Mouse (Mus musculus) granulocyte monocyte progenitor cell, adult 5-6 weeks (primary cell): ENCODE results near the gene Gm9573. TPM values are rescaled to one million over a fixed set of nuclear protein-coding genes. Genes with fewer than 3 reads are reported as not detected.

Experiments
- ATAC-seq: replicated peaks from 2 replicates; pipeline ENCODE4 v1.8.0; 2016; ENCODE audit warnings: mild to moderate bottlenecking, moderate TSS enrichment, inconsistent platforms; ENCODE audit not compliant: poor library complexity, severe bottlenecking
- total RNA-seq, 2 experiments: library from RNA; stranded (forward) in 1 of 2; stranded (reverse) in 1 of 2; fragments of 200-712, 200-1000 nt in 1 of 2; fragments of >200 nt in 1 of 2; fragmentation: Nextera tagmentation in 1 of 2; gene quantifications; 2 replicates each; pipeline ENCODE4 v1.2.3; 2014 to 2017

Gm9573 gene
- total RNA-seq, 2 experiments from 2014 or later: not detected

GRCm38 (mm10) chr17:35597399-35597798 is 29.0 kb downstream of the Gm9573 start:
- no peak for ATAC-seq

- no peak for ATAC-seq
Measured at GRCm38 (mm10) chr17:35594456-35594855, 32.0 kb downstream of the Gm9573 start.

DNA sequence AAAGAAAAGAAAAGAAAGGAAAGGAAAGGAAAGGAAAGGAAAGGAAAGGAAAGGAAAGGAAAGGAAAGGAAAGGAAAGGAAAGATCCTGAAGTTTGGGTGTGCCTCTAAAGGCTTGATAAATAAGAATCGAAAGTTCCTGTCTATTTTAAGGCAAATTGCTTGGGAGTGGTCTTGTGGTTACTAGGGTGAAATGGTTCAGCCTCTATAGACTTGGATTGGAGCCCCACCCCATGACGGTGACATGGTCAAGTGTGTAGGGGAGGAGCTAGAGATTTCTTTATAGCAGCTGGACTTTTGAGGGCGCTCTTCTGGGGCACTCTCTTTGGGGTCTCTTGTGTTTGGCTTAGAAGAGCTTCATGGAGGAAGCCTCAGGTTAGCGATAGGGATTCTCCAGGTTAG is 32.7 kb downstream of the Gm9573 start:
- ATAC-seq: no peak

DNA sequence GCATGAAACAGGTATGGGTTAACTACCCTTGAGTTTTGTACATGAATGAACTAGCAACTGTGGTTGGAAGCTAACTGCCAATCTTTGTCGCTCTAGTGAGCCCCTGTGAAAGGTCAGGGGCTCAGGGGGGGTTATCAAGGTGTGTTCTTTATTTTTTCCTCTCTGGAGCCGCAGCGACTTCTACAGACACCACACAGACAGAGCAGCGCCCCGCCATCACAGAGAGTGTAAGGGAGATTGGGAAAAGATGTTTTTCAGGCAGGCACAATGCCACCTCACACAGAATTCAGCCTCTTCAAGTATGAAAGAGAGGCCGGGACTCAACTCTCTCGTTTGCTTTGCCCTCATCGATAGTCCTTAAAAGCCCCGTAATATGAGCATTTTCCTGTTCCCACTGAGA is 34.3 kb downstream of the Gm9573 start:
- ATAC-seq: no peak

DNA sequence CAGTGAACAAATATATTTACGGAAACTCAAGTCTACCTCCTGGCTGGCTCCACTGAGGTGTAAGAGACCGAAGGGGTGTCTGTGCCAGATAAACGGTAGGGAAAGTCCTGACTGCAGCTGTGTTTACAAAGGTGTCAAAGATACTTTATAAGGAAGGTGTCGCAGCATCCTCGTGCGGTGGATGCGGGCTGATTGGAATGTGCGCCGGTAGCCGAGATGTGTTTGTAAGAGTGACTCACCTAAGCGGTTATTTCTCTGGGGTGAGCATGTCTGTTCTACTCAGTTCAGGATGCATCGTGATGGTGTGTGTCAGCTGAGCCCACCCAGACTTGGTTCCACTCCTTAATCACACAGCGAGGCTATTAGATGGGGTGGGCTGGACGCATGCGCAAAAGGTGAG is 34.7 kb downstream of the Gm9573 start:
- no peak for ATAC-seq

GRCm38 (mm10) chr17:35591219-35591578 is 35.2 kb downstream of the Gm9573 start:
- no peak for ATAC-seq

DNA sequence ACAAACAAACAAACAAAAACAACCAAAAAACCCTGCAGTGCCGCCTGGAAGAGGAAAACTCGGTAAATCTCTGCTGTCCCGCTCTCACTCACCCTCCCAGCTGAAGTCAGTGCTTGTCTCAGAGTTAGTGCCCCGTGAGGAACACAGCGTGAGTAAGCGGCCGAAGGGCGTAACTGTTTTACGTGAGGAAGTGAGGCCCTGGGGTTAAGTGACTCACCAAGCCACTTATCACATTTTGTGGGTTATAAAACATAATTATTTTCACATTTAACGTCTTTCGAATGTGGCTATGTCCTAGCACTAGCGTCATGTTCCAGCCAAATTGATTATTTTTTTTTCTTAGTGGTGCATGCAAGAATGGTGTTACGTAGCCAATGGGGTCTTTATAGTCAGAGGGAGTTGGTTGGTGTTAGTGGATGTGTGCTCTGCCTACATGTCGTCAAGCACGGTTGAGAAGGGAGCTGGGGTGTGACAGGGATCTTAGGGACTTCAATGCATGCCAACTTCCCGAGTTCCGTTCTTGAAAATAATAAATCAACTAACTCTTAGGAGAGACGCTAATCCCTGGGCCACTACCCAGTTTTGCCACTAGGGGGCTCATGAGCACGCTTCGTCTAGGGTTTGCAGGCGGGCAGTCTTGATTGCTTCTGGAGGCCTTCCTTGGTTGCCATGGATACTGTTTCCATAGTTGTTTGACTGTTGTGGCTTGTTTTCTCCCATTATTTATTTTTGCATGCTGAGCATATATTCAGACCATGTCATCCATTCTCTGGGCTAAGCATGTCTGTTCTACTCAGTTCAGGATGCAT is 35.8 kb downstream of the Gm9573 start:
- peak; percentile 89 for ATAC-seq

GRCm38 (mm10) chr17:35588387-35588786 is 38.0 kb downstream of the Gm9573 start:
- no peak for ATAC-seq

- no peak for ATAC-seq
Measured at GRCm38 (mm10) chr17:35587291-35587690, 39.1 kb downstream of the Gm9573 start.

- ATAC-seq: peak; percentile 58
Measured at GRCm38 (mm10) chr17:35584330-35584937, 42.0 kb downstream of the Gm9573 start.

- no peak for ATAC-seq
Measured at GRCm38 (mm10) chr17:35582900-35583299, 43.5 kb downstream of the Gm9573 start.

DNA sequence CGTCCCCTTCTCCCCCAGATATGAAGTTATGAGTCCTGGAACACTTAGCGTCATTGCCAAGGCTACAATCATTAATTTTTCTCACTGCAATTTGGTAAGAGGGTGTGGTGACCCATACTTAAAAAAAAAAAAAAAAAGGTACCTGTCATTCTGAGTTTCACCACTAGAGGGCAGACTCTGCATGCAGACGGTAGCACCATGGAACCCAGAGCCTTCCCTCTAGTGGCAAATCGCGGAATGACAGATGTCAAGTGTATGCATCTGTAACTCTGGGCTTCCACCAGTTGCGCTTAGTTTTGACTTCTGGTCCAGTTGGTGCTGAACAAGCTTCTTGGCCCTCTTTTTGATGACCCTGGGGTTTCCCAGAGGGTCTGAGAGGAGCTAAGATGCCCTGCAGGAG is 48.2 kb downstream of the Gm9573 start:
- peak; percentile 79 for ATAC-seq

DNA sequence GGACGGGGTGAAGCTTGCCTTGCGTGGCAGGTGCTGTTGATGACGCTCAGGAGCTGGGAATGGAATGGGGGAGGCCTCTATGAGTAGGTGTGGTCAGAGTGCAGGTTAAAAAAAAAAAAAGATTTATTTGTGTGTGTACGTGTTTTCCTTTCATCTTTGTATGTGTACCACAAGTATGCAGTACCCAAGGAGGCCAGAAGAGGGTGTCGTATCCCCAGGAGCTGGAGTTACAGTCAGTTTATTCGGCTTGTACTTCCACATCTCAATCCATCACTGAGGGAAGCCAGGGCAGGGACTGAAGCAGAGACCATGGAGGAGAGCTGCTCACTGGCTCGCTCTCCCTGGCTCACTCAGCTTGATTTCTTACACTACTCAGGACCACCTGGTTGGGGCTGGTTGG is 55.0 kb downstream of the Gm9573 start:
- no peak for ATAC-seq

GRCm38 (mm10) chr17:35570836-35571235 is 55.6 kb downstream of the Gm9573 start:
- ATAC-seq: no peak

- no peak for ATAC-seq
Measured at GRCm38 (mm10) chr17:35569091-35569944, 57.1 kb downstream of the Gm9573 start.

Other genes with a start within 250 kb of the Gm9573 start
- gene H2-Q4, start 247.0 kb downstream of the Gm9573 start, total RNA-seq (2014; fragmentation: Nextera tagmentation): 8.3 and 15.5 TPM in 2 replicates
- gene H2-Q4, start 247.0 kb downstream of the Gm9573 start, total RNA-seq (2017): 19.5 and 23.4 TPM in 2 replicates
- 23.1 and 29.0 TPM in 2 replicates for gene H2-Q6, start 201.8 kb downstream of the Gm9573 start, total RNA-seq (2014; fragmentation: Nextera tagmentation)
- gene H2-Q6, start 201.8 kb downstream of the Gm9573 start, total RNA-seq (2017): 30.8 and 35.5 TPM in 2 replicates
- gene H2-Q7, start 187.5 kb downstream of the Gm9573 start, total RNA-seq (2014; fragmentation: Nextera tagmentation): 27.4 and 32.8 TPM in 2 replicates
- 21.9 and 31.9 TPM in 2 replicates for gene H2-Q7, start 187.5 kb downstream of the Gm9573 start, total RNA-seq (2017)
- gene H2-Q10, start 156.5 kb downstream of the Gm9573 start, total RNA-seq (2014; fragmentation: Nextera tagmentation): 0.36 and 1.0 TPM in 2 replicates
- 0.22 TPM in 1 of 2 replicates, not detected in the other for gene H2-Q10, start 156.5 kb downstream of the Gm9573 start, total RNA-seq (2017)
- gene Pou5f1, start 120.6 kb downstream of the Gm9573 start, total RNA-seq (2014; fragmentation: Nextera tagmentation): 0.92 TPM in 1 of 2 replicates, not detected in the other
- gene Pou5f1, start 120.6 kb downstream of the Gm9573 start, total RNA-seq (2017): not detected in 2 replicates
- 20.3 and 23.9 TPM in 2 replicates for gene Tcf19, start 109.8 kb downstream of the Gm9573 start, total RNA-seq (2014; fragmentation: Nextera tagmentation)
- gene Tcf19, start 109.8 kb downstream of the Gm9573 start, total RNA-seq (2017): 5.3 and 8.6 TPM in 2 replicates
- gene Cchcr1, start 109.5 kb downstream of the Gm9573 start, total RNA-seq (2014; fragmentation: Nextera tagmentation): 1.0 and 14.4 TPM in 2 replicates
- gene Cchcr1, start 109.5 kb downstream of the Gm9573 start, total RNA-seq (2017): 2.7 and 5.3 TPM in 2 replicates
- gene Psors1c2, start 93.4 kb downstream of the Gm9573 start, total RNA-seq (2014; fragmentation: Nextera tagmentation): not detected in 2 replicates
- not detected in 2 replicates for gene Psors1c2, start 93.4 kb downstream of the Gm9573 start, total RNA-seq (2017)
- not detected in 2 replicates for gene Cdsn, start 74.5 kb downstream of the Gm9573 start, total RNA-seq (2014; fragmentation: Nextera tagmentation)
- gene Cdsn, start 74.5 kb downstream of the Gm9573 start, total RNA-seq (2017): not detected in 2 replicates
- not detected in 2 replicates for gene 2300002M23Rik, start 59.2 kb downstream of the Gm9573 start, total RNA-seq (2014; fragmentation: Nextera tagmentation)
- gene 2300002M23Rik, start 59.2 kb downstream of the Gm9573 start, total RNA-seq (2017): not detected in 2 replicates
- gene Sfta2, start 25.1 kb downstream of the Gm9573 start, total RNA-seq (2014; fragmentation: Nextera tagmentation): not detected in 2 replicates
- gene Sfta2, start 25.1 kb downstream of the Gm9573 start, total RNA-seq (2017): not detected in 2 replicates
- not detected in 2 replicates for gene Mucl3, start 17.1 kb upstream of the Gm9573 start, total RNA-seq (2014; fragmentation: Nextera tagmentation)
- not detected in 2 replicates for gene Mucl3, start 17.1 kb upstream of the Gm9573 start, total RNA-seq (2017)
- 7.3 and 30.1 TPM in 2 replicates for gene Vars2, start 41.0 kb upstream of the Gm9573 start, total RNA-seq (2014; fragmentation: Nextera tagmentation)
- gene Vars2, start 41.0 kb upstream of the Gm9573 start, total RNA-seq (2017): 7.8 and 16.2 TPM in 2 replicates
- 20.3 and 41.9 TPM in 2 replicates for gene Gtf2h4, start 47.1 kb upstream of the Gm9573 start, total RNA-seq (2014; fragmentation: Nextera tagmentation)
- 32.6 and 40.4 TPM in 2 replicates for gene Gtf2h4, start 47.1 kb upstream of the Gm9573 start, total RNA-seq (2017)
- gene Ddr1, start 78.0 kb upstream of the Gm9573 start, total RNA-seq (2014; fragmentation: Nextera tagmentation): not detected in 2 replicates
- gene Ddr1, start 78.0 kb upstream of the Gm9573 start, total RNA-seq (2017): not detected in 2 replicates
- gene Ier3, start 195.0 kb upstream of the Gm9573 start, total RNA-seq (2014; fragmentation: Nextera tagmentation): 4.6 and 18.1 TPM in 2 replicates
- 44.3 and 53.7 TPM in 2 replicates for gene Ier3, start 195.0 kb upstream of the Gm9573 start, total RNA-seq (2017)
- gene Flot1, start 196.6 kb upstream of the Gm9573 start, total RNA-seq (2014; fragmentation: Nextera tagmentation): 66.8 and 109 TPM in 2 replicates
- 58.3 and 63.6 TPM in 2 replicates for gene Flot1, start 196.6 kb upstream of the Gm9573 start, total RNA-seq (2017)
- gene Tubb5, start 211.7 kb upstream of the Gm9573 start, total RNA-seq (2014; fragmentation: Nextera tagmentation): 640 and 699 TPM in 2 replicates
- 874 and 1,022 TPM in 2 replicates for gene Tubb5, start 211.7 kb upstream of the Gm9573 start, total RNA-seq (2017)
- gene Mdc1, start 214.9 kb upstream of the Gm9573 start, total RNA-seq (2014; fragmentation: Nextera tagmentation): 103 and 159 TPM in 2 replicates
- gene Mdc1, start 214.9 kb upstream of the Gm9573 start, total RNA-seq (2017): 23.7 and 28.6 TPM in 2 replicates
- 66.8 and 88.9 TPM in 2 replicates for gene Nrm, start 234.7 kb upstream of the Gm9573 start, total RNA-seq (2014; fragmentation: Nextera tagmentation)
- 41.5 and 46.0 TPM in 2 replicates for gene Nrm, start 234.7 kb upstream of the Gm9573 start, total RNA-seq (2017)
- gene Ppp1r18, start 239.0 kb upstream of the Gm9573 start, total RNA-seq (2014; fragmentation: Nextera tagmentation): 56.9 and 60.9 TPM in 2 replicates
- gene Ppp1r18, start 239.0 kb upstream of the Gm9573 start, total RNA-seq (2017): 15.0 and 17.4 TPM in 2 replicates